Mouse (Mus musculus): Measurements from ENCODE around the gene Ttc16.

Gene Ttc16

DNA sequence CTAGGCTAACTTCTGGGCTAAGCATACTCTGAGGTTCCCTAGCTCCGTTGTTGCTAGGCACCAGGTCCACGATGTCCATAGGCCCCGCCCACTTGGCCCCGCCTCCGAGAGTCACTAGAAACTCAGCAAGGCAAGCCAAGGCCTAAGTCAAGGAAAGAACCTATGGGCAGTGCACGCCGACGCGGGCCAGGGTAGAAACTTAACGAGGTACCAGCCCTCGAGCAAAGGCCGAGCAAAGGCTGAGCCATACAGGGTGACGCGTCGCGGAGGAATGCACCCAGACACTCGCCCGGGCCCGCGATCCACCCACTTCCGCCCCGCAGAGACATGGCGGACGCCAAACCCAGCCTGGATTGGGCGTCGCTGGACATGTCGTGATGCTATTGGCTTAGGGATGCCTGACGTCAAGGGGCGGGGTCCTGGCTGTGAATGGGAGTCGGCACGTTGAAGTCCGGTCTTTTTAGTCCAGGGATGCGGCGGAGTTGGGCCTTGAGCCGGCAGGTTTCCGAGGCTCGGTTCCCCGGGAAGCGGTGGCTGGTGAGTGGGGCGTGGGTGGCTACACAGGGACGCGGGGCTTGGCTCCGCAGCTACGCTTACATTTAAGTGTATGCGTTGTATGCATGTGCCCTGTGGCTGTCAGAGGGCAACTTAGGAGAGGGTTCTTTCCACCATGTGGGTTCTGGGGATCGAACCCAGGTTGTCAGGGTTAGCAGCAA lies at the start of gene Ttc16, which contains the start of gene Ptrh1:
Gene Ttc16, minus strand, starts transcription at position 275 of the 716 bp plus-strand sequence.
Gene Ptrh1, plus strand, starts transcription at position 428 of the 716 bp plus-strand sequence.
- peak; percentile 97 for DNase-seq

DNA sequence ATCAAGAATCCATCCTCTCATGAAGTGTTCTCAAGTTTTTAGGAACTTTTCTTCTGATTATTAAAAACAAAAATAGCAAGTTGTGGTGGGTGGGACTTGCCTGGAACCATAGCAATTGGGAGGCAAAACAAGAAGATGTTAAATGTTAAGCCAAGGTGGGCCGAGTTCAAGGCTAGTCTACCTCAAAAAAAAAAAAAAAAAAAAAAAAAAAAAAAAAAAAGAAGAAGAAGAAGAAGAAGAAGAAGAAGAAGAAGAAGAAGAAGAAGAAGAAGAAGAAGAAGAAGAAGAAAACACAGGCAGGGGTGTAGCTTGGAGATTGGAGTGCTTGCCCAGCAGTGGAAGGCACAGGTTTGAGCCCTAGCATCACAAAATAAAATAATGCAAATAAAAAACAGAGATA lies 49.3 kb upstream of the Ttc16 start:
- DNase-seq: no peak

DNA sequence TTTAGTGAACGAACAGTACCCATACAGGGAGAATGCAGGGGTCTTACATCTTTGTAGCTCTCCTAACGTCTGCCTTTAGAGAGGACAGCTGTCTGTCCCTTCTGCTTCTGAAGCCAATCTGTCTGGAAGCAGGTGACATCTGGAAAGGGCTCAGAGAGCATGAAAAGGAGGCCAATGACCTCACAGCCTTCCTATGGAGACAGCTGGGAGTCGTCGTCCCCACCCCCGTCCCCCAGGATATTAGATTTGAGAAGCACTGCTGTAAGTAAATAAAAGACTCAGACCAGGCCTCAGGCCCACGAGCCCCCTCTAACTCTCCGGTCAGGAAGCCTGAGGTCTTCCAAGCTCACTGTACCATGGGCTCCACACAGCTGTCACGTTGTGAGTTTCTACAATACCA lies 48.7 kb upstream of the Ttc16 start:
- no peak for DNase-seq

DNA sequence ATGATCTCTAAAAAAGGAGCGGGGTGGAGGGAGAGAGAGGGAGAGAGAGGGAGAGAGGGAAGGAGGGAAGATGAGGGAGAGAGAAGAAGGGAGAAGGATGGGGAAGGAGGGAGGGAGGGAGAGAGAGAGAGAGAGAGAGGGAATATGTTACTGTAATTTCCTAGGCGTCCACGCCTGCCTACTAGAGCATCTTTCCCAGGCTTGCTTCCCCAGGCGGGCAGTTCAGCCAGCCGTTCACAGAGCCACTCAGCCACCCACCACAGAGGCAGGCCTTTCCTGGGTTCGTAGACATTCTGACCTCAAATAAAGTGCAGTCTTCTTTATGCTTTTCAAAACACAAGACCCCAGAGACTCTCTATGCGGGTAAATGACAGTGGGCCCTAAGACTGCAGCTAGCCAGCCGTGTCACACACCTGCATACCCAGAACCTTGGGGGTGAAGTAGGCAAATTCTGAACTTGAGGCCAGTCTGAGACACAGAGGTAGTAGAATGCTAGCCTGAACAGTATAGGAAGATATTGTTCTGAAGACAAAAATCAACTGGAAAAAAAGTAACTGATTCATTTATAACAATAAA lies 48.2 kb upstream of the Ttc16 start:
- DNase-seq: no peak

DNA sequence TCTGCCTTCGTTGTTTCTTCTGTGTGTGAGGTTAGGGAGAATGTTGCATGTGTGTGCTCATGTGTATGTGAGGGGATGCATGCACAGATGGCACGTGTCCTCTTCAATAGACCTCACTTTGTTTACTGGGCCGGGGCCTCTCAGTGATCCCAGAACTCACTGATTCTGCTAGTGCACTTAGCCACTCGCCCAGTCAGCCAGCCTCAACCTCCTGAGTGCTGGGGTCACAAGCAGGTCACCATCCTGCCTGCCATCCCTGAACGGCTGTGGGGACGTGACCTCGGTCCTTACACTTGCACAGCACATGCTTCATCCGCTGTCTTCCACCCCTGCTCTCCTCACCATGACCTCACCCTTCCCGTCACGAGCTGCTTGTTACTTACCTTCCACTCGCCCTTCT lies 47.7 kb upstream of the Ttc16 start:
- no peak for DNase-seq

DNA sequence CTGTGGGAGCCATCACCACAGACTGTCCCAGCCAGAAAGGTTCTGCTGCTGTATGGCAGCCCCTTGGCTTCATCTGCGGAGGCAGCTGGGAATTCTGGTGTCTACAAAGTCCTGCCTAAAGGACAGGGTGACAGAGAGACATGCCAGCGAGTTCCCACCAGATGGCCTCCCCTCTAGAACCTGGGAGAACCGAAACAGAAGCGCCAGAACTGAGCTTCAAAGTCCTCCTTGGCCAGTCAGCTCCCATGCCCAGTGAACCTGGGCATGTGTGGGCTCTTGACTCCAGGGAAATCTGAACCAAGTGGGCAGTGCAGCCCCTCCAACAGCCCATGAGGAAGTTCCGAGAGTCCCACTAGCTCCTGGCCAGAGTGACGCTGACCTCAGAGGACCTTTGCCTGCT lies 47.2 kb upstream of the Ttc16 start:
- no peak for DNase-seq

DNA sequence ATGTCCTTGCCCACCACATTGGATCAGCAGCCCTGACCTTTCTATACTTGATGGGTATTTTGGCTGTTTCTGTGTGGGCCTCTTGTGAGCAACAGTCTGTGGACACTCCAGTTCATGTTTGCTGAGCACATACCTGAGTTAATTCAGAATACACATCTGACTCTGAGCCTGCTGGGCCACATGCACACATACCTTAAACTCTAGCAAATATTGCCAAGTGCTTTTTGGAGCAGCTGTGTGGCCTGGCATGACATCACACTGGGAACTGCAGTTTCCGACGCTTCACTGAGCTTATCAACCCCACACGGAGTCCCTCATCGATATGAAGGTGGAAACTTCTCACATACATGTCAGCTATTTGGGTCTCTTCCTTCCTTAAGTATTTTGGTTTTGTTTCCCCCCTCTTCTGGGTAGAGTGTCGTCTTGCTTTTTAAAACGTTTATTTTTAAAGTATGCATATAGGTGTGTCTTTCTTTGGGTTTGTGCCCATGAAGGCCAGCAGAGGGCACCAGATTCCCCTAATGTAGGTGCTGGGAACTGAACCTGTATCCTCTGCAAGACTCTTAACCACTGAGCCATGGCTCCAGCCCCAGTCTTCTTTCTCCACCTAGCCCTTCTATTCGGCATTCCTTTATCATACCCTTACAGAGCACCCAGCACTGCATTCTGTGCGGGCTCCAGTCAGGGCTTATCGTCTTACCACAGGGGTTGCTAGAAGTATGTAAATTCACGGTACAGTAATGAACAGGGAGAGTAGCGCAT lies 45.8 kb upstream of the Ttc16 start:
- no peak for DNase-seq

DNA sequence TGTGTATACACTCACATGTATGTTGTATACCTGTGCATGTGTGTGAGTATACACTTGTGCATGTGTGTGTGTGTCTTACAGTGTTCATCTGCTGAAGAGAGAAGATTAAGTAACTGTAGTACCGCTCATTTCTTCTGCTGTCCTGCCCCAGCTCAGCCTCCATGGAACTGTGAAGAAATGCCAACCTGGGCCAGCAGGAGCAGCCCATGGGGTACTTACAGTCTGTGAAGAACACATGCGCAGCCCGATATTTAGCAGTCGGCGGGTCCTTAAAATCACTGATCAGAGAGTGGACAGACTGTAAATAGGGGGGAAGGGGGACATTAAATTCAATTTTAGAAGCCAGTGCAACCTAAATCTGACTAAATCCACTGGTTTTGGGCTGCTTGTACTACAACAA lies 42.8 kb upstream of the Ttc16 start:
- no peak for DNase-seq

DNA sequence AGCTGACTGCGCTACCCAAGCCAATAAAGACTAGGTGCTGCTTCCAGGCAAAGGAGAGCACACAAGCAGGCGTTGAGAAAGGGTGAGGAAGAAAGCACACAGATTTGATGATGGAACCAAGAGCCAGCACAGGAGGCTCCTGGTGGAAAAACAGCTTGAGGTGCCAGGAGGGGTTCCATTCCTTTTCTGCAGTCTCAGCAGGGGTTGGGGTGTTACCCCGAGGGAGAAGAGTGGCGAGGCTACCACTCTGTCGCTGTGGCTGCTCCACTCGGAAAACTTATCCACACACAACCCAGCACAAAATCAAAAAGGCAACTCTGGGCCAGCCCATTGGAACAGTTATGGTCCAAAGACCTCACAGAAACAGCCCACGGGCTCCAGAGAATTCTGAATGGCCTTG lies 42.2 kb upstream of the Ttc16 start:
- peak; percentile 26 for DNase-seq

DNA sequence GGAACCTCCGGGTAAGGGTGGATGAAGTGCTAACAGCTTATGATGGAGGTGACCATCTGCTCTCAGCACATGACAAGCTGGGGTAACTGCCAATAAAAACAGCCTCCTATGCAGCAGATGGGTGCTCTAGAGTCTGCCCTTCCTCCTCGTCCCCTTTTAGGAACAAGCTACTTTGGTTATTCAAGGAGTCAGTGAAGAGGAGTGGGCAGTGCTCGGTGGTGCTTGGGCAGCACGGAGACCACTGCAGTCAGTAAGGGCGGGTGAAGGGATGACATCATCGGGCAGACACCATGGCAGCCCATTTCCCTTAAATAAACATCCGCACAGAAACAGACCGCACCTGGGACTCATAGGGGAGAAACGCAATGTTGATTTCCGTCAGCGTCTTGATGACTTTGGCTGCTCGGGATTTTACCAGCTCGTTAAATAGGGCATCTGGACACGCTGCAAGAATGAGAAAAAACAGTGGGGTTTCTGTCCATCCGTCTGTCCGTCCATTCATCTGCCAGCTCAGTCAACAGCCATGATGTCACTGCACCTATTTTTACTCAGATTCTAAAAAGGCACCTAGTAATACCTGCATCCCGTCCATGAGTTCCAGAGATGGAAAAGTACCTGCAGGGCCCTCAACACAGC lies 41.6 kb upstream of the Ttc16 start:
- DNase-seq: peak; percentile 87

DNA sequence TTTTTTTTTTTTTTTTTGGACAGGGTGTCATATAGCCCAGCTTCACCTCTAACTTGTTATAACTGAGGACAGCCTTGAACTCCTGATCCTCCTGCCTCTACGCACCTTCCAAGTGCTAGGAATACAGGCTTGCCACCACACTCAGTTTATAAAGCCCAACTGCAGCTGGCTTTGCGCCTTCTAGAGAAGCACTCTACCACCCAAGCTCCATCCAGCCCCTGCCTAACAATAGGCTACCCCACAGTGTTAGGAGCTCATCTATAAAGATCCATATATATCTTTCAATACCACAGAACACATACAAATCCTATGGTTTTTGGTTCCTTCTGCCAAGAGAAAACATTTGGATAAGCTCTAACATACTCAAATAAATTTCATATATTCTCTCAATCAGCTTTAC lies 41.1 kb upstream of the Ttc16 start:
- DNase-seq: no peak

DNA sequence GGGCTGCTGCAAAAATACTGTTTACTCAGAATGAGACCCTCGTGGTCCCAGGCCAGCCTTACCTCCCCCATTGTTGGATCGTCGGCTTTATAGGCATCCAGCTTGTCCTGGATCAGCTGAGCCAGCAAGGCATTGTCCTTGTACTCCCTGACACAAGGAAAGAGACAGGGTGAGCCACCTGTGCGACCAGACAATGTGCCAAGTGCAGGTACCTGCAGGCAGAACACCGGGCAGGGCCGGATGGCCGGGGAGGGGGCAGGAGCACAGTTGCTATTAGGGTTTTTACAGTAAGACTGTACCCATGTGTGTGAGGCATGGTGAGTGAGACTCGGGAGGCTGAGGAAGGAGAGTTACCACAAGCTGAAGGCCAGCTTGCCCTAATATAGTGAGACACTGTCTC lies 36.5 kb upstream of the Ttc16 start:
- no peak for DNase-seq

DNA sequence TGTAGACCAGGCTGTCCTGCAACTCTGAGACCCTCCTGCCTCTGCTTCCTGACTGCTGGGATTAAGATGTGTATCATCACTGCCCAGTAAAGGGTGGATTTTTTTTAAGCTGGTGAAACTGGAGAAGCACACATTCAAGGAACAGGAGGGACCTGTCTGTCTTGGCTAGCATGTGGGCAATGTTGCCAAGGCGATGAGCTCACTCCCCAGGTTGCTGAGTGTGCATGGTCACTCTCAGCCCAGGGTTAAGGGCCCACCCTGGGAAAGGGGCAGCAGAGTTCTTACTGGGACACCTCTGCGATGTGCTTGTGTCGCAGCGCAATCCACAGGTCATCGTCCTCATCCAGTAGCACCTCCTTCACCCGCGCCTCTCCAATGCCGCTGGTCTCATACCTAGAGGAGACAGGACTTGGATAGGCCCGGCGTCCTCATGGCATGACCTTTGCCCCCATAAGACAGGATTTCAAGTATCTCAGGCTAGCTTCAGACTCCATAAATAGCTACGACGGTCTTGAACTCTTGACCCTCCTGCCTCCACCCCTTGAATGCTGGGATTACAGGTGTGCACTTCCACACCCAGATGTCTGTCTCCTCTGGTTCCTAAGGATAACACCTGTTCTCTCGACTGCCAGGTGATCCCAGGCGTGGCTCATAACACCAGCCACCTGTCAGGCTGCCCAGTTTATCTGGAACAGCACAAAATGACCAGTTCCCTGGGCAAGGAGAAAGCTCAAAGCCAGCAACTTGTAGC lies 33.6 kb upstream of the Ttc16 start:
- no peak for DNase-seq

DNA sequence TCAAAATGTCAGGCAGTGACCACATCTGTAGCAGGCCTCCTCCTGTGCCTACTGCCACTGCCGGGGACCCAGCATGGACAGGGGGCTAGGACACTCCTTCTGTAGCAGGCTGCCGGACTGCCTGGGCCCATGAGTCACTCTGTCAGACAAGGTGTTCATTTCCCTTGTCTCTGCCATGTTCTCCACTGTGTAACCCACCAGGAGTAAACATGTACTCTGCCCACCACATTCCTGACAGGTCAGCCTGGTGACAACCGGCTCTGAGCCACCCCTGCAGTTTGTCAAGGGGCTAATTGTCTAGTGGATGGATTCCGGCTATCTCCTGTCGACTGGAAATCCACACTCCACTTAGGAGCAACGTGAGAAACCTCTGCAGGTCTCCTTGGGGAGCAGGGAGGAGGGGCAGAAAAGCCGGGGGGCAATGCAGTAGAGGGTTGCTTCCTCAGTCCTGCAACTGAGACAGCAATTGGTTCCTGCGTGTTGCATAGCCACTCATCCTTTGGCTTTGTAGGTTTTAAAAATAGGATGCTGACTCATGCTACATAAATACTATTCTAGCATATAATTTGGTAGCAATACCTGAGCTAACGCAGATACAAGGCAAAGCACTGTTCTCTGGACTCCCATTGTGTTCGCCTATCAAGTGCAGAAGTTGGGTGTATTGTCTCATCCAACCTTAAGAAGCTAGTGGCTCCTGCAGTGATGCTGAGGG lies 23.0 kb upstream of the Ttc16 start:
- no peak for DNase-seq

DNA sequence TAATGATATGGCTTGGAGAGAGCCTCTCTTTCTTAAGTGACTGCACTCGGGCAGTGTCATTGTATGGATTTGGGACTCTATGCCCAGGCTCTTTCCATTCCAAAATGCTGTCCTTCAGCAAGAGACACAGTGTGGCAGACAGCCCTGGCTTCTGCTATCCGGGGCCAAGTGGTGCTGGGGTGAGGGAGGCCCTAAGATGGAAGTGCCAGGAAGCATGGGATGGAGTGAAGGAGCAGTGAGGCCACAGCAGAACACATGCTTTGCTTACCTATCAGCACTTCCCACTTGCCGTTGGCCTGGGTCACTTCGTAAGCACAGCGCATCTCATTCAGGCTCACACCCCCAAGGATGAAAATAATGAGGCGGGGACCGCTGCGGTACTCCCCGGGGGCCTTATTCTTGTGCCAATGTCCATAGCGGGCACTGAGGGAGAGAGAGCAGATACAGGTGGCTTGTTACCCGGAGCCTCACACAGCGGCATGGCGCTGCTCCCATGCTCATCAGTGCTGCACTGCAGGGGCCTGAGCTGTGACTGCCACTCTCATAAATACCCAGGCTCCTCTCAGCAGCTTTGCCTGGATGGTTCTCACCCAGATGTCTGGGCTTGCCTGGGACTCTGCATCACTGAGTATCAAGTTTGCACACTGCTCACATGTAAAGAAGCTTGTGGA lies 20.4 kb upstream of the Ttc16 start:
- DNase-seq: no peak

DNA sequence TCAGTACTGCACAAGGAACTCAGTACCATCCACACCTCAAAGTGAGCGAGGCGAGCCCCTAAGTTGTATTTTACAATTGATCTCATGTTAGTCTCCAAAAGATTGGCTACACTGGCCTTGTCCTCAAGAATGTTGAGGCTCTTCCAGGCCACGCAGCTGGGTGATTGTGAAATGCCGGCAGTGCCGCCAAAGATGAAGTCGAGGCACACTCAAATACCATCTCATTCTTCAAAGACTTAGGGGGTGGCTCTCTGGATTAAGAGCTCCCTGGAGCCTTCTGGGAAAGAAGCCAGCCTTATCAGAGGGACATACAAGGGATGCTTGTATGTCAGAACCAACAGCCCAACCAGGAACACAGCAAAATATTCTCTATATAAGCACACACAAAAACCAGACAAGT lies 15.9 kb upstream of the Ttc16 start:
- DNase-seq: no peak

DNA sequence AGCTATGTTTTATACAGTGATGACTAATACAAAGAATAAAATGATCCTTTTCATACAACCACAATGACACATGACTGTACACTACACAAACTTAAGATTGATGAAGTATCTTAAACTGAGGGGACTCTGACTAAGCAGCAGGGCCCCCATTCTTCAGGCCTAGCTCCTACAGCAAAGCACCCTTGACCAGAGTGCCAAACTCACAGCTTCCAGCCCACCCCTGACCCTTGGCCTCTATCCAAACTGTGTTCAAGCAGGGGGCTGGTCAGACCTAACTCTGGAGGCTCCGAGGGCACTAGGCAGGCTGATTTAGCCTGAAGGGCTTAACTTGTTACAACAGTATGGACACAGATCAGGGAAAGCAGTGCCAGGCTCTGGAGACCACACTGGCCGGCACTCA lies 13.1 kb upstream of the Ttc16 start:
- DNase-seq: no peak

DNA sequence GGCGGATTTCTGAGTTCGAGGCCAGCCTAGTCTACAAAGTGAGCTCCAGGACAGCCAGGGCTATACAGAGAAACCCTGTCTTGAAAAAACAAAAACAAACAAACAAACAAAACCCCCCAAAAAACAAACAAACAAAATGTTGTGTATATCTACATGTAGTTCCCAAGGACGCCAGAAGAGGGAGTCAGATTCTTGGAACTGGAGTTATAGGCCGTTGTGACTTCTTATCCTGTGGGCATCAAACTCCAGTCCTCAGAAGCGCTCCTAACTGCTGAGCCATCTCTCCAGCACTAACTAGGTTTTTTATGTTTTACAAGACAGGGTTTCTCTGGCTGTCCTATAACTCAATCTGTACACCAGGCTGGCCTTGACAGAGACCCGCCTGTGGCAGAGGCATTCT lies 11.7 kb upstream of the Ttc16 start:
- no peak for DNase-seq

DNA sequence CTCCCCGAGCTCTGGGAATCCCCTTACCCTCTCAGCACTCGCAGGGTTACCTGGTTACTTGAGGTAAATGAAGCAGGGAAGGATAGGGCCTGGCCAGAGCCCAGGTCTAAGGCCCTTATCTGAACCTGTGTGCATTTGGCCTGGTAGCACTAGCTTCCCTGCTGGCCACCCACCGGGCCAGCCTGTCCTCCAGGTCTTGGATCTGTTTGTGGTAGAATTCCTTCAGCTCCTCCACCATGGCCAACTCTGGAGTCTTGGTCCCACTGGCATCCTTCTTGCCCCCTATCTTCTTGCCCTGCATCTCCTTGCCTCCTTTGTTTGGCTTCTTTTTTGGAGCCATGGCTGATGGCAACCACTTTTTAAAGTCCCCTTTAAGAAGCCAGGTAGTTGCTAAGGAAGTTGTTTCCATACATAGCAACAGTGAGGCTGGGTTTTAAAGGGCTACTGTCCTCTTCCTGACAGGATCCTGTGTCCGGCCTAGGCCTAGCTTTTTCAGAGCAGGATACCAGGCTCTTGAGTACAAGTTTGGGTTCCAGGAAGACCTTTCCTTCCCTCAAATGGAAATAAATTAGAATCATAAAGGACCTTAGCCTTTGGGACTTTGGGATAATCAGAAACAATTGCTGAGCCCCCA lies 8.7 kb upstream of the Ttc16 start, which contains the start of gene Cfap157:
Gene Cfap157, minus strand, starts transcription at position 381 of the 634 bp plus-strand sequence.
- no peak for DNase-seq

DNA sequence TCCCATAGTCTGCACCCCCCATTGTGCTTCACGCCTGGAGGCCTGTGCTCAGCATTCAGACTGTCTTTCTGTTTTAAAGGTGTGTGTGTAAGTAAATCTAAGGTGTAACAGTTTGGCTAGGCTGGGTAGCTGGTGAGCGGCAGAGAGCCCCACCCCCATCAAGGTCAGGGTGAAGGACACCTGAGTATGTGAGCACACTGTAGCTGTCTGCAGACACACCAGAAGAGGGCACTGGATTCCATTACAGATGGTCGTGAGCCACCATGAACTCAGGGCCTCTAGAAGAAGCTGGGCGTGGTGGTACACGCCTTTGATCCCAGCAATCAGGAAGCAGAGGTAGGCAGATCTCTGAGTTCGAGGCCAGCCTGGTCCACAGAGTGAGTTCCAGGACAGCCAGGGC lies 6.3 kb upstream of the Ttc16 start:
- DNase-seq: no peak

DNA sequence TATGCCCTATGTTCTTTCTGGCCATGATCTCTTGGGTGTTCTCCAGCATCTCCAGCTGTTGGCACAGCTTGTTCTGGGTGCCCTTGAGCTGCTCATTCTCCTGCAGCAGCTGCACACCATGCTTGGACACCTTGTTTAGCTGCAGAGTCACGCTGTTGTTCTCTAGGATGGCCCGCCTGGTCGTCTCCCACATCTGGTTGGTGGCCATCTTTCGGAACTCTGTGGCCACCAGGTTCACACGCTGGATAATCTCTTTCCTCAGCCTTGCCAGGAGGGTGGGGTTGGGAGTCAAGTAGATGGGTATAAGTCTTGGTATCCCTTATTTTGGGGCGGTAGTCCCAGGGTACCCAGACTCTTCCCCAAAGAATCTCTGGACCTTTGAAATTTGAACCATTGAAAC lies 4.3 kb upstream of the Ttc16 start:
- no peak for DNase-seq
